Mouse (Mus musculus): ENCODE data around the gene Arl15. TPM values are rescaled to one million over a fixed set of nuclear protein-coding genes. Genes with fewer than 3 reads are reported as not detected.
A peak's percentile ranks its signal among the peaks of the same experiment; 100 is the strongest.

Gene Arl15
- total RNA-seq, 2 experiments from 2014 or later, result 50.5 to 53.9 TPM

DNA sequence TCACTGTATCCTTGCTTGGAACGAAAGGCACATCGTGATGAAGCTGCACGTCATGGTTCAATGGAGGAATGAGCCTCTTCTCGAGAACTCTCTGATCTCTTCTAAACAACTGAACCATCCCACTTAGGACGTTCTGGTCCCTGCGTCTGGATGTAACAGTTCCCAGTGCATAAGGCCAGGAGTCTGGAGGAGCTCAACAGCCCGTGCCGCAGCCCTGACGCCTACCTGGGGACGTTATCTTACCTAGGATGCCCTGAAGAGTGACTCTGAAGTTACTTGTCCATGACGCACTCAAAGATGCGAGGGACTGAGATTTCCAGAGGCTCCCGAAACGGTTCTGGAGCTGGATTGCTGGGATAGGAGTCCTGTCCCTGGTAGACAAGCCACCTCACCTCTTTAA lies 121.4 kb downstream of the Arl15 start:
- no peak for DNase-seq (ENCODE audit: low spot score in 2 of 2)

DNA sequence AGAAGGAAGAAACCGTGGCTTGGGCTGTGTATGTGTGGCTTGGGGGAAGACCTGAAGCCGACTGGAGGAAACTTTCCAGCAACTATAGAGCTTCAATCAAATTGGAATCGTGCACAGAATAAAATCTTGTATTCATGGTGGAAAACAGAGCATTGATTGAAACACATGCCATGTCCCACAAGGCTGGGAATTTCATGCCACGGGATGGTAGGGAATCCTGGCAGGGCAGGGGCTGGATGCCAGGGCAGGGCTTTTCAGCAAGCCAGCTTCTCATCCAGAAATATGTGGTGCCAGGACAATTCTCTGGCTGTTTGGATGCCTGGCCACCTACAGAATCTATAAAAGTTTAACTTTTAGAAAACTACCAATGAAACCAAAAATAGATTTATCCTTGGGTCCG lies 122.5 kb downstream of the Arl15 start:
- DNase-seq (ENCODE audit: low spot score in 2 of 2), result no peak

DNA sequence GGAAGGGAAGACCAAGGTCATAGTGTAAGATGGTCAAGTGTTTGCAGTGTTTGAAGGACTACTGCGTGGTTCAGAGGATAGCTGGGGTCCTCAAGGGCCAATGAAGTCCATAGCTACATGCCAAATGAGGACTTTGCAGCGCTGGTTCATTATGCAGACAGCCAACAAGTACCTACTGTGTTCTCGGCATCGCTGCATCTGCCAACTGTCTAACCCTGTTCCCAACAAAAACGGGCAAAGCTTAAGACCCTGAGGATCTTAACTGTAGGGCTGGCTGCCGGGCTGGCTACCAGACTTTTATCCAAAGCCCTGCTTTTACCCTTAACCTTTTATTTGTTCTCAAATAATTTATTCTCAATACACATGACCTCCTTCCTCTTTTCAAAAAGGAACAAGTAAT lies 123.1 kb downstream of the Arl15 start:
- no peak for DNase-seq (ENCODE audit: low spot score in 2 of 2)

DNA sequence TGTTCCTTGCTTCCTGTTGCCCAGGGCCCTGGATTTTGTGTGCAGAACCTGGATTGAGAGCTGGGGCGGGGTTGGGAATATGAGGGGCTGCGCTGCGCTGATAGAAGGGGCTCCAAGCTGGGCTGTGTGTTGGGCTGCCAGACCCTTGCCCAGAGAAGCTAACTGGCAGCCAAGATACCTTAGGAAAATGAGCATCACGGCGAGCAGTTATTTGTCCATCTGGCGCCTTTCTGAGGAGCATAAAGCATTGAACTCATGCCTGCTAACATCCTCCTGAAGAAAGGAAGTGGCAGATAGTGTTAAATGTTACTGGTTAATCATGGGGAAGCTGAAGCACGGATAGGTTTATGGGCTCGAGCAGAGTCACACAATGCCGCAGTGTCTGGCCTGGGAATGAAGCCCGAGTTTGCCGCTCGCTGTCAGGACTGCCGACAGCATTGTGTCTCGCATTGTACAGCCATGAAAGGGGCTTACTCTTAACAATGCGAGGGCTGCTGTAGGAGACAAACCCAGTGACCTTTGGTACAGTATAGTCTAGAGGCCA lies 123.6 kb downstream of the Arl15 start:
- DNase-seq (ENCODE audit: low spot score in 2 of 2), result peak; percentile 28 to 51

DNA sequence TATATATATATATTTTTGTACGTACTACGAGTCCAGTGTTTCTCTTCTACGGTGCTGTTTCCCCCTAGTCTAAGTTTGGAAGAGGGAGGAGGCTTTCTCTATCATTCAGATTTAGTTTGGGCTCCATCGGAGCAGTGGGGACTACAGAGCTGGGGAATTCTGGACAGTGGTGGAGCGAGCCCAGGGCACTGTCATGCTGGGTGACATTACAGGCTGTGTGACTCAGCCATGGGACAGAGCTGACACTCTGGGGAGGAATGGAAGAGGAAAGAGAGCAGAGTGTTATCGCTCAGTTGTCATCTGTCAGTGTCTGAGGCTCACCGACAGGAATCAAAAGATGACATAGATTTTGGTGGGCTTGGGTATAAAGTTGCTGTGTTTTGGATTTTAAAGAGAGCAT lies 124.4 kb downstream of the Arl15 start:
- DNase-seq (ENCODE audit: low spot score in 2 of 2), result no peak

DNA sequence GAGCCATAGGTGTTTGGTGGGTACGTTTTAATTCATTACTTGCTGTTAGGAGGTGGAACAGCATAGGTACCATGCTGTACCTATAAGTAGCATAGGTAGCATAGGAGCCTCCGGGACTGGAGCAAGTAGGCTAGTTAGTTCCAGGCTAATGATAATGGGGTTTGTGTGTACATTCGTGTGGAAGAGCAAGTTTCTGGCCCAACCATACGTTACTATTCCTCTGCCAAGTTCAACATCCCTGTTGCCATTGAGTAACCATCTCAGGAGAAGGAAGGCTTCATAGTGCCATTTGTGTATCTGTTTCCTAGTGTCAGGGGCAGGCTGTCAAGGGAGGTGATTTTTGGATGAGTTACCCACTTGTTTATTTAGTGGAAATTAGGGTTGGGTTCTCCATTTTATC lies 141.4 kb downstream of the Arl15 start:
- DNase-seq (ENCODE audit: low spot score in 2 of 2), result no peak

DNA sequence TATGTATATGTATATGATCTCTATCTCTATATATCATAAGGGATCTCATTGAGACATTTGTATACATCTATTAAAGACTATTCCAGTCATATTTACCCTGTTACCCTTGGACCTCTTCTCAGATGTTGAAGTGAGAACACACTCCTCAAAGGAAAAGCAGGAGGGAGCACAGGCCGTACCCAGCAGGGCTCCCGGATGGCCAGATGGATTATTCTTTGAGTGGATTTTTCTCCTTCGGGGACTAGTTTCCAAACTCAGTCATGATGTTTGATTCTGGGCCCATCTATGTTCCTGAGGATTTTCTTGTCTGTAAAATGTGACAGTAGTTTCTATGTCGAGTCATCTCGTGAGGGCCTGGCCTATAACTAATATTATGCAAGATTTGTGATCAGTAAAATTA lies 142.9 kb downstream of the Arl15 start:
- no peak for DNase-seq (ENCODE audit: low spot score in 2 of 2)

DNA sequence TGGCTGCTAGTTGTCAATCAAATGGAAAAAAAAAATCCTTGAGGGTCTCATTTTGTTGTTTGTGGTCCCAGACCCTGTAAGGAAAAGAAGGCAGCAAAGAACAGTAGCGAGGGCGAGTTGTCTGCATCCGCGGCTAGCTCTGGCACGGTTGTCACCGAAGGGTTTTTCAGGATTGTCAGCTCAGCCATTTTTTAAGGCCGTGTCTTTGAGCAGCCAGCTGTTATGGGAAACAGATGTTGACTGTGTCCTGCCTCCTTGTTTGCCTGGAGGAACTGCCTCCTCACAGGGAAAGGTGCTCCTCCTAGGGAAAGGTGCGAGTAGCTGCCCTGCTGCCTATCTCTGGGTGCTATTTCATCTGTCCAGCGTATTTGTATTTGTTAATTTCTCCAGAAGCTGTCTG lies 144.3 kb downstream of the Arl15 start:
- no peak for DNase-seq (ENCODE audit: low spot score in 2 of 2)

DNA sequence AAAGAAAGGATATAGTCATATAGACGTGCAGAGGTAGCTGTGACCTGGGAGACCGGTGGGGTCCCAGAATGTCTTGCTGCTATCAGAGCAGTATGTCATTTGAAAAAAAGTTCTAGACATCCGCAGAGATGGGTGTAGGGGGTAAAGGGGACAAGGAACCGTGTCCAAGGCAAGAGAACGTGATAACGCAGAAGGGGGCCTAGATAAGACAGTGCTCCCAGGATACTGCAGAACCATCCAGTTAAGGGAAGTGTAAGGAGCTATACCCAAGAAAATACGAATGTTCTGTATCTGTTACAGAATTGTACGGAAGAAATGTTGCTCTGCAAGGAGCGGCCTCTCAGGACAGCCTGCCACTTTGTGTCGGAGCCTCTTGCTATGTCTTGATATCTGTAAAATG lies 144.8 kb downstream of the Arl15 start:
- DNase-seq (ENCODE audit: low spot score in 2 of 2), result no peak

DNA sequence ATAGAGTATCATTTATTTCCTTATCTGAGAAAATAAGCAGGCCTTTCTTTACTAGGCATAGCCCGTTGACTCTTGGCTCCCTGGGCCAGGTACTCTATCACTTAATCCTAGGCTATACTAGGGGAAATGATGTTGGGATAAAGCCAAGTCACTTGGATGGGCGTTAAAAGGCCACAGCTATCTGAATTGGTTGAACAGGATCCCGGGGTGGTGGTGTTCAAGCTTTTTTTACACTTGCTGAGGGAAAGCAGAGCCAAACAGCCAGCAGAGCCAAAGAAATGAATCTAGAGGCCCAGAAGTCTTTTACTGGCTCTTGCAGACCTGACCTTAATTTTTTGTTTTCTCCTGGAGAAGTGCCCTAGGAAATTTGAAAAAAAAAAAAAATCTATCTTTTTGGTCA lies 145.4 kb downstream of the Arl15 start:
- DNase-seq (ENCODE audit: low spot score in 2 of 2), result no peak

DNA sequence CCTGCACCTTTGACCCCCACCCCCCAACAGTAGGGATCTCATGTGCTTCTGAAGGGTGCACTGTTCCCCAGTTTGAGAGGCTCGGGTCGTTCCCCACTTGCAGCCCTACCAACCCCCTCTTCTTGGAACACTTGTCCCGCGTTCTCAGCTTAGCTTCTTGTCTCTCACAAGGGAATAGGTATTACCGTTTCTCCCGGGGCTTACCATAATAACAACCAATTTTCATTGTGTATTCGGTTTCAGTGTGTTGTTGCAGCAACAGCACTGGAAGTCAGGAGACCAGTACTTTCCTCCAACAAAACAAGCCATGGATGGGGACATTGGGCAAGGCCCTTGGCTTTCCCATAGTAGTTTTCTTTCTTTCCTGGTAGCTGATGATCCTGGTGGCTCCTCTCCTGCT lies 145.8 kb downstream of the Arl15 start:
- no peak for DNase-seq (ENCODE audit: low spot score in 2 of 2)

DNA sequence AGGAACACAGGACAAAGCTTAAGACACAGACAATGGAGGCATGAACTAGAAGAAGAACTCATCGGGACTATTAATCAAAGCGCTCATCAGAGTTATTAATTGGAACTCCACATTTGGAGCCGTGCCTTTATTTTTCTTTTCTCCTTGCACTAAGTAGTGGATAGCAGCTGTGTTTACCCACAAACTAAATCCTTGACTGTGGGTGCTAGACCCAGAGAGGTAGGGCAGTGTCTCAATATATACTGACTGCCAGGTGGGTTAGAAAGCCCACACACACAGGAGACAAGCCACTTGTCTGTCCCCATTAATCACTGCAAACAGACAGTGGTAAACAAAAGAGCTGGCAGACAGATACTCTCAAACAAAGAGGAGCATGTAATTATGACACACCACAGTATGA lies 147.6 kb downstream of the Arl15 start:
- DNase-seq (ENCODE audit: low spot score in 2 of 2), result no peak

DNA sequence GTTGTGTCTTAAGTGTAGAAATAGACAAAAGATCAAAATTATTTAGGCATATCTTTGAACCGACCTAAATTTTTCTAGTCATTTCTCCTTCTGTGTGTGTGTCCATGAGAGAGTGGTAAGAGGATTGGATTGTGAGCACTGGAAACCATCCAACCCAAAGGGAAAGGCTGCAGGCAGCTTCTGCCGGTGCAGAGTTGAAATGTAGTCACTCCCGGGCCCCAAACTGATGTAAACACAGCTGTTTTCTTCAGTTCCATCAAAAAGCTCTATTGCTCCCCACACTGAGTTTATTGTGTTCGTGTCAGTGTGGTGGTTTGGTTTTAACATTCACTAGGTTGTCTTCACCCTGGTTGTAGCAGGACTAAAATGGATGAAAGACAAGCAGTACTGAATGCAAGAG lies 153.2 kb downstream of the Arl15 start:
- no peak for DNase-seq (ENCODE audit: low spot score in 2 of 2)

DNA sequence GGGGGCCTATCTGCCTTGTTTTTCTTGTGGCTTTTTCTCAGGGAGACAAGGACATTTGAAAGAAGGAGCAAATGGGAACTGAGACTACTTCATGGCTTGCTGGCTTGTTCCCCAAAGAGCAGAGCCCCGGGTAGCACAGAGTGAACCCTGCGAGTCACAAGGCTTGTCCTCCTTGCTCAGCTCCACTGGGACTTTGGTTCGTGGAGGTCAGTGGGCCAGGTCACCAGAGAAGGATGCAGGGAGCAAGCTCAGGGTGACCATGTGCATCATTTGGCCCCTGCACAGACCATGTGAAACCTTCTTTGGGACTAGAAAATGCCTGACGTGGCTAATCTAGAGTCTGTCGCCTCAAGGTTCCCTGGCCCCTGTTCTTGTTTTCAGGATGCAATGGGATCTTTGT lies 155.4 kb downstream of the Arl15 start:
- no peak for DNase-seq (ENCODE audit: low spot score in 2 of 2)

DNA sequence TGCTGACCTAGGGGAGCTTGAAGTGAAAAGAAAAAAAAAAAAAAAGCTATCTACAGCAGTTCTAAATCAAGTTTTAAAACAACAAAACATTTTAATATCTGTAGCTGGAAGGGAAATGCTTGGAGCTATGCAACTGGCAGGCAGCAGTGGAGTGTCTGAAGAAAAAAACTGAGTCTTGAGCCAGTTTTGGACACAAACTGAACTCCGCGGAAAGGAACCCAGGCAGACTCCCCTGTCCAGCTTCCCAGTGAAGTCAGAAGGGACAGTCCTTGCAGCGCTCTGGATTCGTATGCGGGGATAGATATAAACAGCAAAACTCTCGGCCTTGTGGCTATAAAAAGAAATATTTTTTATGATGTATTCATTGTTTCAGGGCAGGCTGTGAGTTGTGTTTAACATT lies 155.8 kb downstream of the Arl15 start:
- DNase-seq (ENCODE audit: low spot score in 2 of 2), result no peak

DNA sequence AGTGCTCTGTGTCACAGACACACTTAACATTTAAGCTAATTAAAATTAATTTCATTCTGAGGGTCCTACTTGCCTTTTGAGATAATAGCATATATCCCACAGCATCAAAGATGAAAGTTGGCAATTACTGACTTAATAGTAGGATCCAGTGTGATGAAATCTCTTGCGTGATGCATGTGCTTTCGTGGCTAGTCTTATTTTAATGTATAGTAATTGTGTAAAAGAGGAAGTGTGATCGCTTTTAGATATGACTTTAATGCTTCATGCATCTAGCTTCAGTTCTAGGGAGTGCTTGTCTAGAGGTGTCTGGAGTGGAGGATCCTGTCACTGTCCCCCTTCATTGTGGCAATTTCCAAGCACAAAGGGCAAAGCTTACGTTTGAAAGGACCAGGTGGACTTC lies 163.1 kb downstream of the Arl15 start:
- DNase-seq (ENCODE audit: low spot score in 2 of 2), result no peak

DNA sequence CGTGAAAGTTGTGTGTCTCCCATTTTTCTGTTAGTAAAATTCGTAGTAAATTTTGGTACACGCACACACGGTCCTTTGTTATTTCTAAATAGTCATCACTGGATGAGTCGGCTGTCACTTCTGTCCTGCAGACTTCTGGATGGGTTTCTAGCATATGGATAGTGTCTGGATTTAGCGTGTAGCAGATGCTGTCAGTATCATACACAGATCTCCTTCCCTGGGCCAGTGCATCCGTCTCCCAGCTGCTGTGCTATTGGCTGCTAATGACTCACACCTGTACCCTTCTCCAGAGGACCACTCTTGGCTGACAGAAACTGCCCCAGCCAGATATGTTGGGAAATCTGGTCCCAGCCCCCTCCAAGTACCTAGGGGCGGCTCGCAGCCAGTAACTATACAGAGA lies 170.6 kb downstream of the Arl15 start:
- DNase-seq (ENCODE audit: low spot score in 2 of 2), result no peak

DNA sequence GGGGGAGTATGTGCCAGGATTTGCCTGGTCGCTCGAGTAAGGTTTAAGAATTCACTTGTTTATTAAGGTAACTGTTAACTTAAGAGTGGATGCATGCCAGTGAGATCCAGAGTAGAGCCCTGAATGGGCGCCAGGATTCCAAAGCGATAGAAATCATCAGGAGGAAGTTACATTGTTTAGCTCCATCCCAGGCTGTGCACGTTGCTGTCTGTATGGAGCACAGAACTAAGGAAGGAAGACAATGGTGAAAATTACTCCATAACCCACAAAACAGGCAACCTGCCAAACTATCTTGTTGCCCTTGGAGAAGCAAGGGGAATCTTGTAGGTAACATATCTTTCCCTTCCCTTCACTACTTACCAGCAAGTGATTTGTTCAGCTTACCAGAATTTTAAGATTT lies 176.4 kb downstream of the Arl15 start:
- no peak for DNase-seq (ENCODE audit: low spot score in 2 of 2)

DNA sequence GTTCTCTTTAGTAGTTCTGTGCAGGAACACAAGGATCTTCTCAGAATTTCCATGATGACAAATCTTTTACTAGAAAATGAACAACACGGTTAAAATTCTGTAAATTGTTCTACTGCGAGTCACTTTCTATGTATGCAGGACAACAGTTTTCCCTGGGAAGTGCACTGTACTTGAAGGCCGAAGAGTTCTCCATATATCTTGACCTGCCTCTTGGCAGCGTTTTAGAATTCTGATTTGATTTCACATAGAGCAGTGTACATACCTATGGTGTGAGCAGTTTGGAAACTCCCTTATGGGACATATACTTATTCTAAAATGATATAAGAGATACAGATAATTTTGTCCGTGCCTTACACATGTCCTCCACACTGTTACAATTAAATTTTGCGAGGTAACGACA lies 178.1 kb downstream of the Arl15 start:
- no peak for DNase-seq (ENCODE audit: low spot score in 2 of 2)

DNA sequence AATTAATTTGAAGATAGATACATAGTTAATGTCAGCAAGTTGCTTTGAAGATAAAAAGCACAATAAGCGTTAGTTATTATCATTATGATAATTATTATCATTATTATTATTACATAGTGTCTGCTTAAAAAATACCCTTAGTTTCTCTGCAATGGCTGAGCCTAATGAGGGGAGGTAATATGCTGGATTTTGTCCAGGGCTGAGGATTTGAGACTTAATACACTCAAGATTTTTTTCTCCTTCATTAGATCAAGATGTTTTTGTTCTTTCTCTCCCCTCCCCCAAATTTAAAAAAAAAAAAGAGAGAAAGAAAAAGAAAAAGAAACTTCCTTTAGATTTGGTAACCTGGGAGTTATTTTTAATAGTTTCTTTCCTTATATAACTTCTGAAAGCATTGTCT lies 180.6 kb downstream of the Arl15 start:
- DNase-seq (ENCODE audit: low spot score in 2 of 2), result no peak

DNA sequence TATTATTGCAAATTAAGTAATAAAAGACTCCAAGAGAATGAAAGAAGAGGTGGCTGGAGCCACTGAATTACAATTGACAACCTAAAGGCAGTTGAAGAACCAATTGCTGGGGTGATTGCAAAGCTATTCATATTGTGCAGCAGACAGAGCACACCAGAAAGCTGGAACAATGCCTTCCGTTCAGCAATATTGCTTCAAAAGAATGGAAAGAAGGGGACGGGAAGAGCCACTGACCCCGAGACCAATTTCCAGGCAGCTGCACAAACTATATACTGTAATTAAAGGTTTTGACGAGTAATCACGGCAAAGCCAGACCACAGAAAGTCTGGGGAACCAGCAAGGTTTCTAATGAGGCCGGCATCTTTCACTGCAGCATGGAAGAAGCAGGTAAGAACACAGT lies 181.4 kb downstream of the Arl15 start:
- no peak for DNase-seq (ENCODE audit: low spot score in 2 of 2)

DNA sequence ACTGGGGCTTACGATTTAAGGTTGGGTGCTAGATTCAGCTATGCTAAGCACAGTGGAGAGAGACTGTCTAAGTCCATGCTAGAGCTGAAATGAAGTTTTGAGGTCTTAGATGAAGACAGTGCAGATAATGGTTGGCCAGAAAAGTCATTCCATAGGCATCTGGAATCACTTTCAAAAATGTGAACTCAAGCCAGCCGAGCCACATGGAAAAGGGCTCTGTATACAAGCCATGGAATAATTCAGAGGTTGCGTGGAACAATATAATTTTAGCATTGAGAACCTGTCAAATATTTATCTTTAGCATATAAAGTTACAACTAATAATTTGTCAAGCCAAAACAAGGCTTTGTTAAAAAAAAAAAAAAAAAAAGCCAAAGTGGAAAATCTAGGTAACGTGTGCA lies 182.6 kb downstream of the Arl15 start:
- no peak for DNase-seq (ENCODE audit: low spot score in 2 of 2)

DNA sequence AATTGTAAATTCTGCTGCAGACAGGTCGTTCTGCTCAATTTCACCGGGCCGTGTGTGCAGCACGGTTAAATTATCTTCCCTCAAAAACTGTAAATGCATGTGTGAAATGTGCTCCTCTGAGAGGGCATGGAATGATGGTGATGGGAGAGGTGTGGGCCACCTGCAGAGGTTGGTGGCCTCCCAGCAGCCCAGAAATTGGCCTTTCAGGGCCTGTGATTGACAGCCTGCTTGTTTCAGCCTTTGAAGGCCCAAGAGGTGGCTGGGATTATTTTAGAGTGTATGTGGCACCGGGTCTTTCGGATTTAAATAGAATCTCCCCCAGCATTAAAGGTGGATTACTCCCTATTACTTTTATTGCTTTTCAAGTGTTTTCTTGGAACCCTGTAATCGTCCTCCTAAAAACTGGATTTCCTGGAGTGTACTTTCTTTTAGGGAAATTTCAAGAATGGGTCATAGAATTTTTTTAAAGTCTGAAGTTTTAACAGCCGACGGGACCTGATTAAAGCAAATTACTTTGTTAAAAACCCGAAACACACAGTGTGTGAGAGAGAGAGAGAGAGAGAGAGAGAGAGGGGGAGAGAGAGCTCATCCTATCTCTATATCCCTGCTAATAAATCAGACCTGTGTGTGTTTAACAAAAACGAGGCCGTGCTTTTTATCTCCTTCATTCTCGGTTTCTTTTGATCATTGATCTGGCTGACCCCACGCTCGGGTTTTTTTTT lies 186.6 kb downstream of the Arl15 start:
- DNase-seq (ENCODE audit: low spot score in 2 of 2), result no peak

All from layer of hippocampus, postnatal 10 days (tissue).